Mouse (Mus musculus) kidney, postnatal 0 days (tissue): ENCODE results near the gene Ihh. TPM values are rescaled to one million over a fixed set of nuclear protein-coding genes. Genes with fewer than 3 reads are reported as not detected.

Source experiments
- ATAC-seq: fragments of 200-750 bp; cut with Nextera tagmentation; replicated peaks from 2 replicates; pipeline ENCODE4 v1.8.0; 2017; ENCODE audit warnings: low read depth, moderate number of reproducible peaks, moderate TSS enrichment, moderate library complexity; ENCODE audit not compliant: low FRiP score
- DNase-seq: peaks from one replicate; pipeline ENCODE4 v3.0.0-alpha.2; 2016; ENCODE audit warnings: low spot score
- H3K27ac ChIP-seq: fragments of 300-500 bp; sonication (generic); 2 replicates; pipeline ENCODE4 v1.5.1; 2014; ENCODE audit warnings: mild to moderate bottlenecking
- H3K27me3 ChIP-seq: fragments of 300-500 bp; sonication (generic); 2 replicates; pipeline ENCODE4 v1.6.1; 2014; ENCODE audit warnings: low read length, mixed read lengths; ENCODE audit not compliant: insufficient read depth
- H3K36me3 ChIP-seq: fragments of 300-500 bp; sonication (generic); 2 replicates; pipeline ENCODE4 v1.6.1; 2014; ENCODE audit warnings: low read length, mixed read lengths; ENCODE audit not compliant: insufficient read depth
- H3K4me1 ChIP-seq: fragments of 300-500 bp; sonication (generic); replicated peaks from 2 replicates; pipeline ENCODE4 v1.6.1; 2014; ENCODE audit warnings: antibody characterized with exemption, low read length, mixed read lengths; ENCODE audit not compliant: insufficient read depth
- H3K4me2 ChIP-seq: fragments of 300-500 bp; sonication (generic); 2 replicates; pipeline ENCODE4 v1.6.1; 2014; ENCODE audit warnings: mild to moderate bottlenecking, low read length, moderate library complexity, mixed read lengths
- H3K4me3 ChIP-seq: fragments of 300-500 bp; sonication (generic); replicated peaks from 2 replicates; pipeline ENCODE4 v1.5.1; 2014; ENCODE audit warnings: low read depth, low read length
- H3K9ac ChIP-seq: fragments of 300-500 bp; sonication (generic); 2 replicates; pipeline ENCODE4 v1.6.1; 2014; ENCODE audit warnings: low read depth, low read length
- H3K9me3 ChIP-seq: fragments of 300-500 bp; sonication (generic); replicated peaks from 2 replicates; pipeline ENCODE4 v1.6.1; 2016; ENCODE audit warnings: low read length, inconsistent platforms, mixed read lengths
- CTCF ChIP-seq: IDR thresholded peaks from 2 replicates; pipeline ENCODE4 v1.5.1; 2016; ENCODE audit warnings: antibody characterized with exemption, low read depth, mild to moderate bottlenecking, moderate library complexity
- WGBS: fragments of 180-500 bp; shearing (Covaris S2); extraction: QIAGEN DNeasy Blood & Tissue Kit; methylation state at CpG from one replicate; pipeline ENCODE4 v1.1.7; 2014; 5-methylcytosine and 5-hydroxymethylcytosine counted together
- polyA plus RNA-seq: library from polyadenylated mRNA; unstranded; fragments of >200 nt; fragmentation: Nextera tagmentation; extraction: Ambion mirVana; gene quantifications from 2 replicates; pipeline ENCODE4 v1.2.1, GENCODE M21; 2015

The Ihh gene
- polyA plus RNA-seq, 1 experiment from 2014 or later = 6.9 TPM

GRCm38 (mm10) chr1:74926721-74927120 lies 24.8 kb downstream of the Ihh start:
- Histone ChIP-seq H3K9me3 (no peaks in the 10 kb centered on the region), H3K9ac (no peak overlapping the region), H3K27me3 (0 out of 2 replicates have a peak, but pooled peaks cover 4% of the 10 kb centered on the region), H3K4me2 (no peak overlapping the region), H3K27ac (no peak overlapping the region), H3K4me3 (no peak overlapping the region), H3K36me3 (no peaks in the 10 kb centered on the region), H3K4me1 (no peaks in the 10 kb centered on the region)
- TF ChIP-seq CTCF = peak; percentile 95
- no peak for ATAC-seq
- peak; percentile 44 for DNase-seq
- WGBS = 28% methylated on average over 6 of the region's 6 CpGs

DNA sequence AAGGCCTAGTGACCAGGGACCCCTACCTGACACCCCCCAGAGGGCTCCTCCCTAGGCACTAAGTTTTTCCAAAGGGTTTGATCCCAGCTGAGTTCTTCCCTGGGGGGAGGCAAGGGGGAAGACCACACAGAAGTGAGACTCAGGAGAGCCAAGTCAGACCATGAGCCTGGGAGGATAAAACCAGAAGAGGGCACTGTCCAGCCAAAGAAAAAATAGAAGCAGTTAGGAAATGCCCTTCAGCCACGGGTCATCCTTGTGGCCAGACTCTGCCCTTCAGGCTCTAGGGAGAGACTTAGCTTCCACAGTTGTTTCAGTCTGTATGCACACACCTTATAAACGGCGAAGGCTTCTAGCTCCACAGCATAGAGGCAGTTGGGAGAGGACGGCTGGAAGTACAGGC lies 27.0 kb downstream of the Ihh start:
- H3K27ac ChIP-seq = no peak overlapping the region

GRCm38 (mm10) chr1:74915706-74916105 lies 35.8 kb downstream of the Ihh start:
- H3K4me1 ChIP-seq = no peaks in the 10 kb centered on the region
- H3K9ac ChIP-seq = no peak overlapping the region
- peak; percentile 46; the same call in 1 of the 2 replicates for TF ChIP-seq CTCF
- no peaks in the 10 kb centered on the region for H3K36me3 ChIP-seq
- DNase-seq (no peak), ATAC-seq (no peak)
- no peak overlapping the region for H3K27ac ChIP-seq
- no peaks in the 10 kb centered on the region for H3K27me3 ChIP-seq
- no peaks in the 10 kb centered on the region for H3K9me3 ChIP-seq
- WGBS = 29% methylated on average over 13 of the region's 13 CpGs
- H3K4me2 ChIP-seq = no peak overlapping the region
- H3K4me3 ChIP-seq = no peak overlapping the region

More for the DNA sequence above, 27.0 kb downstream of the Ihh start:
- Histone ChIP-seq H3K27me3 (0 out of 2 replicates have a peak, but pooled peaks cover 4% of the 10 kb centered on the region), H3K4me1 (no peaks in the 10 kb centered on the region), H3K9ac (no peak overlapping the region), H3K4me3 (no peak overlapping the region), H3K36me3 (no peaks in the 10 kb centered on the region), H3K9me3 (no peaks in the 10 kb centered on the region), H3K4me2 (no peak overlapping the region)
- DNase-seq (no peak), ATAC-seq (no peak)
- TF ChIP-seq CTCF = peak; percentile 53
- 64% methylated on average over 4 of the region's 4 CpGs for WGBS

DNA sequence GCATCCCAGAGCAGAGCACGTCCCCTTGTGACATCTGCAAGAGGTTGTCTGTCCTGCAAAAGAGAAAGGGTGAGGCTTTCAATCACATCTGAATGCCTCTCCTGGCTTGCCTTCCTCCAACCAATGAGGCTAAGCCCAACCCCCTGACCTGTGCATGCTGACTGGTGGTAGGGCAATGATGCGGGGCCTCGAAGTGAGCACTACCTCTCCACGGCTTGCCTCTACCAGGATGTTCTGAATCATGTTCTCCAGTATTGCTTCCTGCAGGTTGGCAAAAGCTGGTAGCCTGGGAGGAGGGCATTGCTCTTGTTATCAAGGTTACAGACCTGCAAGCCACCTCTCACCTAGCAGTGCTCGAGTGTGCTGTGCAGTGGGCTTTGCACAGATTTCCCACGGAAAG lies 49.3 kb downstream of the Ihh start:
- Histone ChIP-seq H3K36me3 (no peaks in the 10 kb centered on the region), H3K9ac (no peak overlapping the region), H3K4me3 (no peak overlapping the region), H3K27ac (no peak overlapping the region), H3K4me1 (peaks cover 6% of the 10 kb centered on the region; the same call in 1 of the 2 replicates), H3K4me2 (no peak overlapping the region), H3K9me3 (no peaks in the 10 kb centered on the region), H3K27me3 (peaks cover 51% of the 10 kb centered on the region)
- TF ChIP-seq CTCF = no peak
- 22% methylated on average over 6 of the region's 6 CpGs for WGBS
- no peak for DNase-seq
- no peak for ATAC-seq

DNA sequence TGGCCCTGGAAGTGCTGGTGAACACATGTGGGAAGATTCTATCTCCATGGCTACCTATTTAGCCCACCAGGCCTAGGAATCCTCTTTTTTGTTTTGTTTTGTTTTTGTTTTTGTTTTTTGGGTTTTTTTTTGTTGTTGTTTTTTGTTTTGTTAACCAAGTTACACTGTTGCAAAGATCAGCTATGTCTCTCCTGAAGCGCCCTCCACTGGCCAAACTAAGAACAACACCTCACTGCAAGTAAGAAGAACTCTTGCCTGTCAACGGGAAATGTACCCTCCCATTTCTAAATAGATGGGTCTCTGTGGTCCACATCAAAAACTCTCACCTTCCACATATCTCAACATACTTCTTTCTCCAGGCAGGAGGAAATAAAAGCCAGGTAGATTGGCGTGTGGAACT lies 49.8 kb downstream of the Ihh start:
- H3K9ac ChIP-seq = no peak overlapping the region
- no peak overlapping the region for H3K4me3 ChIP-seq
- WGBS = 3% methylated on average over 3 of the region's 3 CpGs
- peak; percentile 63 for TF ChIP-seq CTCF
- ATAC-seq = no peak
- no peak for DNase-seq
- H3K27me3 ChIP-seq = peaks cover 56% of the 10 kb centered on the region
- H3K4me1 ChIP-seq = peaks cover 6% of the 10 kb centered on the region; the same call in 1 of the 2 replicates
- H3K36me3 ChIP-seq = no peaks in the 10 kb centered on the region
- no peak overlapping the region for H3K27ac ChIP-seq
- no peaks in the 10 kb centered on the region for H3K9me3 ChIP-seq
- no peak overlapping the region for H3K4me2 ChIP-seq

DNA sequence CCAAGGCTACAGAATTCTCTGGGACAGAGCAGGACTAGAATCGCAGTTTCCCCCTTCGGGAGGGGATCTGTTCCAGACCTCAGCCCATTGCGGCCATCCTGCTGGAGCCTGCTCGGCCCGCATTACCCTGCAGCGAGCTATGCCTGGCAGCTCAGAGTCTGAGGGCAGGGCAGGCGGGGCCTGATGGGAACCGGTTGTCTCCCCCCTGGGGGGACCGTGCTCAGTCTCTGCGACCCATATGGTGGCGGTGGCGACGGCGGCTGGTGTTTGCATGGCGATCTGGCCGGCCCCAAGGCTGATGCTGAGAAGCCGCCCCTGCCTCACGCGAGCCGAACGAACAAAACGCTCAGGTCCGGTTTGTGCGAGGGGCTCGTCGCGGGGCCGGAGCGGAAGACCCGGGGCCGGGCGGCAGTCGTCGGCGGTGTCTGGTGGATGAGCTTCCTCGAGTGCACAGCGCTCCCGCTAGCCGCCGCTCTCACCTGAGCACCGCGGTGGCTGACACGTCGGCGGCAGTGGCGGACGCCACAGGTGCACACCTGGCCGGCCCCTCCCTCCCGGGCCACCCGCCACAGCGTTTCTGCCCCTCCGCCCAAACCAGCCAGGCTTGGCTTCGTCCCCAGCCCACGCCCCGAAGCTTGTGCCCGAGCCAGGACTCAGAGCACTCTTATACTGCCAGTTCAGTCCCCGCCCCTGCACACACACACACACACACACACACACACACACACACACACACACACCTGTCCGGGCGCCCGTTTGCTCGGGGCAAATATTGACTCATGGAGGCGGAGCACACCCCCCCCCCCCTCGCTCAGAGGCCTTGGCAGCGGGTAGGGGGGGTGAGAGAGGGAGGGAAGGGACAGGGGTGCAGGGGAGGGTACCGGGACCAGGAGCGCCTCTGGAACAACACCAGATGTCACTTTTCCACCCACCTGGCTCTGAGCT lies 50.9 kb downstream of the Ihh start:
- Histone ChIP-seq H3K4me2 (peak overlapping the region; percentile 51), H3K36me3 (no peaks in the 10 kb centered on the region), H3K9me3 (no peaks in the 10 kb centered on the region), H3K9ac (no peak overlapping the region), H3K4me3 (peak overlapping the region; percentile 26), H3K4me1 (peaks cover 6% of the 10 kb centered on the region; the same call in 1 of the 2 replicates), H3K27me3 (peaks cover 62% of the 10 kb centered on the region), H3K27ac (no peak overlapping the region)
- ATAC-seq (no peak; the same call in 1 of the 2 replicates), DNase-seq (no peak)
- WGBS = under 1% methylated on average over 63 of the region's 66 CpGs
- no peak for TF ChIP-seq CTCF
